Mouse (Mus musculus) heart, embryonic 11.5 days (tissue): ENCODE measurements around the gene Gfod2. TPM values are rescaled to one million over a fixed set of nuclear protein-coding genes. Genes with fewer than 3 reads are reported as not detected.
A peak's percentile ranks its signal among the peaks of the same experiment; 100 is the strongest.

Experiments used
- ATAC-seq: fragments of 200-750 bp; cut with Nextera tagmentation; replicated peaks from 2 replicates; pipeline ENCODE4 v1.8.0; 2017; ENCODE audit warnings: moderate library complexity; ENCODE audit not compliant: insufficient number of reproducible peaks, low FRiP score, low TSS enrichment
- H3K27ac ChIP-seq: fragments of 300-500 bp; sonication (generic); 2 replicates; pipeline ENCODE4 v1.5.1; 2014; ENCODE audit warnings: mild to moderate bottlenecking, low read depth, low read length
- H3K27me3 ChIP-seq: fragments of 300-500 bp; sonication (generic); 2 replicates; pipeline ENCODE4 v1.6.1; 2014; ENCODE audit warnings: mild to moderate bottlenecking, low read length, mixed read lengths; ENCODE audit not compliant: control insufficient read depth, insufficient read depth
- H3K36me3 ChIP-seq: fragments of 300-500 bp; sonication (generic); 2 replicates; pipeline ENCODE4 v1.6.1; 2014; ENCODE audit warnings: mild to moderate bottlenecking, low read length, moderate library complexity, mixed read lengths; ENCODE audit not compliant: control insufficient read depth, insufficient read depth
- H3K4me1 ChIP-seq: fragments of 300-500 bp; sonication (generic); 2 replicates; pipeline ENCODE4 v1.6.1; 2014; ENCODE audit warnings: low read length; ENCODE audit not compliant: control insufficient read depth, insufficient read depth
- H3K4me2 ChIP-seq: fragments of 300-500 bp; sonication (generic); 2 replicates; pipeline ENCODE4 v1.6.1; 2014; ENCODE audit warnings: mild to moderate bottlenecking, moderate library complexity
- H3K4me3 ChIP-seq: fragments of 300-500 bp; sonication (generic); 2 replicates; pipeline ENCODE4 v1.5.1; 2014; ENCODE audit warnings: low read depth, low read length
- H3K9ac ChIP-seq: fragments of 300-500 bp; sonication (generic); 2 replicates; pipeline ENCODE4 v1.6.1; 2014; ENCODE audit warnings: mild to moderate bottlenecking, low read depth, low read length, moderate library complexity
- H3K9me3 ChIP-seq: fragments of 300-500 bp; sonication (generic); replicated peaks from 2 replicates; pipeline ENCODE4 v1.6.1; 2016; ENCODE audit warnings: low read length; ENCODE audit not compliant: control insufficient read depth
- WGBS: fragments of 180-500 bp; shearing (Covaris S2); extraction: QIAGEN DNeasy Blood & Tissue Kit; methylation state at CpG from one replicate; pipeline ENCODE4 v1.1.7; 2014; ENCODE audit not compliant: insufficient replicate concordance; 5-methylcytosine and 5-hydroxymethylcytosine counted together
- polyA plus RNA-seq: library from polyadenylated mRNA; unstranded; fragments of >200 nt; fragmentation: Nextera tagmentation; extraction: Ambion mirVana; gene quantifications from 2 replicates; pipeline ENCODE4 v1.2.1, GENCODE M21; 2014

Gfod2 gene
- 8.0 and 10.9 TPM in 2 replicates for polyA plus RNA-seq

DNA sequence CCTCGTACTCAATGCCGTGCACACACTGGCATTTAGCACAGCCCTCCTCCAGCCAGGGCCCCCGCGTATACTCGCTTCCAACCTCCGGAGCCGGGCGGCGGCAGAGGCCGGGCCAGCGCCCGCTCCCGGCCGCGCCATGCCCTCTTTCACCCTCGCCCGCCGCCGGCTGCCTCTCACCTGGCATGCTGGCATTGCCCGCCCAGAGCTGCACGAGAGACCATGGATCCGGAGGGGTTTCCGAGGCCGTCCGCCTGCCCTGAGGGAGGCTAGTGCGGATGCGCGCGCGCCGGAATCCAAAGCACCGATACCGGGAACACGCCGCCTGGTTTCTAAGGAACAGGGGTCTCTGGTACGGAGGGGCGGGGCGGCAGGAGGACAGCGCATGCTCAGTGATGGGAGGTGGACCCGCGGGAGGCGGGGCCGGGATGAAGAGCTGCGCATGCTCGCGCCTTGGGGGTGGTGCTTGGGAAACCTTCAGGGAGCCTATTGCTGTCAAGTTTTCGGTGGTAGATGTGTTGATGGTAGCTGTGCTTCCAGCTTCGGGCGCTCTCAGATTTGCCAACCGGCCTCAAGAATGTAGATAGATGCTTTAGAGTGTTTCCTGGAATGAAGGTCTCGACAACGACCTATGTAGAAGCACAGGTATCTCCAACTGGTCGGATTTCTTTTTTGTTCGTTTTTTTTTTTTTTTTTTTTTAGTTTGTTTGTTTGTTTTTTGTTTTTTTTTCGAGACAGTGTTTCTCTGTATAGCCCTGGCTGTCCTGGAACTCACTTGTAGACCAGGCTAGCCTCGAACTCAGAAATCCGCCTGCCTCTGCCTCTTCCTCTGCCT, at the start of gene Gfod2:
TSS of gene Gfod2 (minus strand) at position 388 of the 832 bp plus-strand sequence.
- peak; percentile 98 for ATAC-seq
- peaks cover 3% of the 10 kb centered on the region; the same call in 1 of the 2 replicates for H3K4me1 ChIP-seq
- H3K4me3 ChIP-seq = peak within 1 kb of the TSS; percentile 97
- no peaks in the 10 kb centered on the region for H3K36me3 ChIP-seq
- peak within 1 kb of the TSS; percentile 82 for H3K9ac ChIP-seq
- no peaks in the 10 kb centered on the region for H3K27me3 ChIP-seq
- H3K27ac ChIP-seq = peak within 1 kb of the TSS; percentile 70; the same call in 1 of the 2 replicates
- peak within 1 kb of the TSS; percentile 91 for H3K4me2 ChIP-seq
- WGBS = 2% methylated on average over 57 of the region's 57 CpGs
- no peaks in the 10 kb centered on the region for H3K9me3 ChIP-seq

DNA sequence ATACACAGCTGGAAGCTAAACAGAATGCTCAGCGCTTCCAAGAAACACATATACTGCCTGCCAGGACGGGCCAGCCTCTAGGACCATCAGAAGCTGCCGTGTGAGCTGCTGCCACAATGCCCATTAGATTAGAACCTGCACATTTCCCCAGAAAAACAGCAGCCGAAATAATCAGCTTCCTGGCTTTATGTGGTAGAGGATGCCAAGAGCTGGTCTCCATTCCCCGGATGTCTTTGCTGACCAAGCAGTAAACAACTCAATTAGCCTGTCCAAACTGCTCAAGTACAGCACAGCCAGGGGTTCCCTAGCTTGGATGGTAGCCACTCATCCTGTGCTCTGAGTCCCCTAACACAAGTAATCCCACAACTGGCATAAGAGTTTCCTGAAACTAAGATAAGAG, 49.3 kb upstream of the Gfod2 start:
- Histone ChIP-seq H3K27ac (no peak overlapping the region), H3K9ac (no peak overlapping the region), H3K9me3 (no peaks in the 10 kb centered on the region), H3K4me1 (peaks cover 13% of the 10 kb centered on the region), H3K4me3 (no peak overlapping the region), H3K27me3 (no peaks in the 10 kb centered on the region), H3K36me3 (no peaks in the 10 kb centered on the region), H3K4me2 (no peak overlapping the region)
- no peak for ATAC-seq
- 76% methylated on average over 5 of the region's 5 CpGs for WGBS

GRCm38 (mm10) chr8:105805964-105806363, 47.5 kb upstream of the Gfod2 start:
- H3K4me3 ChIP-seq = no peak overlapping the region
- 78% methylated on average over 1 of the region's 1 CpGs for WGBS
- H3K9ac ChIP-seq = no peak overlapping the region
- ATAC-seq = no peak
- no peak overlapping the region for H3K4me2 ChIP-seq
- no peaks in the 10 kb centered on the region for H3K27me3 ChIP-seq
- no peaks in the 10 kb centered on the region for H3K36me3 ChIP-seq
- no peak overlapping the region for H3K27ac ChIP-seq
- peaks cover 13% of the 10 kb centered on the region for H3K4me1 ChIP-seq
- no peaks in the 10 kb centered on the region for H3K9me3 ChIP-seq

GRCm38 (mm10) chr8:105805346-105805745, 46.9 kb upstream of the Gfod2 start:
- 70% methylated on average over 3 of the region's 3 CpGs for WGBS

DNA sequence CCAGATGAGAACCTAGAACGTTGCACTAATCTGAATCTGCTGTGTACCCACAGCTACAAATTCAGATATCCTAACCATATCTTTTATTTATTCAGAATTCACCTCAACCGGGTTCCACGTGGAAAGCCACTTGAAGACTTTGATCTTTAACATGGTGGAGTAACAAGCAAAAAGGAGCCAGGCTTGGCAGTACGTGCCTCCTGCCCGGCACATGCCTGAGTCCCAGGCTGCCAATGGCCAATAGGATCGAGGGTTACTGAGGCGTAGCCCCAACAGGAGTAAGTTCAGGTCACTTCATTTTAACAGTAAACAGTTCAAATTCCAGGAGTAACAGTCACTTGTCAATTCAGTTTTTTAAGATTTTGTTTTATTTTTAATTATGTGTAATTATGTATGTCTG, 46.3 kb upstream of the Gfod2 start:
- WGBS = 91% methylated on average over 7 of the region's 7 CpGs
- Histone ChIP-seq H3K27me3 (no peaks in the 10 kb centered on the region), H3K4me2 (no peak overlapping the region), H3K9ac (no peak overlapping the region), H3K9me3 (no peaks in the 10 kb centered on the region), H3K4me1 (peaks cover 5% of the 10 kb centered on the region), H3K4me3 (no peak overlapping the region), H3K27ac (no peak overlapping the region), H3K36me3 (no peaks in the 10 kb centered on the region)
- no peak for ATAC-seq

More at GRCm38 (mm10) chr8:105805346-105805745, 46.9 kb upstream of the Gfod2 start:
- no peak overlapping the region for H3K4me3 ChIP-seq
- no peak for ATAC-seq
- no peaks in the 10 kb centered on the region for H3K27me3 ChIP-seq
- H3K36me3 ChIP-seq = no peaks in the 10 kb centered on the region
- 0 out of 2 replicates have a peak overlapping the region, but pooled peaks have one; percentile 41 for H3K27ac ChIP-seq
- no peak overlapping the region for H3K4me2 ChIP-seq
- no peak overlapping the region for H3K9ac ChIP-seq
- peaks cover 8% of the 10 kb centered on the region for H3K4me1 ChIP-seq
- H3K9me3 ChIP-seq = no peaks in the 10 kb centered on the region

DNA sequence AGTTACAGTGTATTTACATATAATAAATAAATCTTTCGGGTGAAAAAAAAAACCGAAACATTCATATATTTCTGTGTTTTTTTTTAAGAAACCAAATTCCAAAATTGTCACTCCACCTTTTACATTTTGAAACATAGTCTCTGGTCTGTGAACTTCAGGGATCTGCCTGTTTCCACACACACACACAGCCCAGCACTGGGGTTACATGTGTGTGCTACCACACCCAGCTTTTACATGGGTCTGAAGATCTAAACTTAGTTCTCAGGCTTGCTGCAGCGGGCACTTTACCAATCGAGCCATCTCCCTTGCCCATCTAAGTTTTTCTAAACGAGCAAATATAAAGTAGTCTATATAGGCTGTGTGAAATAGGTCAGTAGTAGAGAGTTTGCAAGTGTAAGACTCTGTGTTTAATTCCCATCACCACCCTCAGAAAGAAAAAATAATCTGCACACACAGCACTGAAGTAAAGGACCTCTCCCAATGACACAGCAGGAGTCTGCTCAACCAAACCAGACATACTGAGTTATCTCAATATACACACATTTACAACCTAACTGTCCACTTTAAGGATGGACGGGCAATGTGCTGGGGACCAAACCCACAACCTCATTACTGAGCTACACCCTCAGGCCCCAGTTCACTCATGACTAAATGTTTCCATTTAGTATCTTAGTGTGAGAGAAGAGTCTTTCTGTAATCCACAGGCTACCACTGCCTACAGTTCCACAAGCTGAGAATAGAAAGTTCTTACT, 42.9 kb upstream of the Gfod2 start:
- H3K36me3 ChIP-seq = no peaks in the 10 kb centered on the region
- peak overlapping the region; percentile 81 for H3K27ac ChIP-seq
- H3K4me2 ChIP-seq = peak overlapping the region; percentile 32
- no peaks in the 10 kb centered on the region for H3K27me3 ChIP-seq
- no peak overlapping the region for H3K9ac ChIP-seq
- 78% methylated on average over 6 of the region's 6 CpGs for WGBS
- no peaks in the 10 kb centered on the region for H3K9me3 ChIP-seq
- H3K4me3 ChIP-seq = no peak overlapping the region
- peak; percentile 81 for ATAC-seq
- peaks cover 19% of the 10 kb centered on the region for H3K4me1 ChIP-seq

DNA sequence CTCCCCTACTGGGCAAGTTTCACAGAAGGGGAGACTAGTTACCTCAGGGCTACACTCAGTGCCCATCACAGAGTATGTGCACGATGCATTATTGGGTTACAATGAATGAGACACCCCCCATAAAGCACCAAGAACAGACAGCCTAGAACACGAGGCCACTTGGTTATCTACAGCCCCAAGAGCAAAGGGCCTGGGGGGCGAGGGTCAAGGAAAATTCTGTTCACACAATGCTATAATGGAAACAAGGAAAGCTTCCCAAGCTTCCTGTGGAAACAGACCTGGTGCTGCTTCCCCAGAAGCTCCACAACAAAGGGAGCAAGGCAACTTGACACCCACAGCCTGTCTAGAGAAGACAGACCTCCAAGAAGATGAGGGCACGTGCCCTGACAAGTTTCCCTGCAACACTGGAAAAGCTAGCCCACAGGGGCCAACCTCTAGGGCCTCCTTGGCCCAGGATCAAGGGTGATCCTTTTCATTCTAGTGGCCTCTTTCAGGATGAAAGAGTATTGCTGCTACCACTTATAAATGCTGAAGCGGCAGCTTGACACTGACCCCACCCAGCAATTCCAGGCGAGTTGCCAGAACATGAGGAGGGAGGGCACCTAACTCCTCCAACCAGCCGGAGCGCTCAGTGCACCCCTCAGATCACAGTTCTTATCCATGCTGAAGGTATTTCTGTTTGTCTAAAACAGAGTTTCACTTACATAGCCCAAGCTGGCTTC, 40.8 kb upstream of the Gfod2 start:
- Histone ChIP-seq H3K27me3 (no peaks in the 10 kb centered on the region), H3K9me3 (no peaks in the 10 kb centered on the region), H3K4me2 (peak overlapping the region; percentile 48), H3K4me1 (peaks cover 19% of the 10 kb centered on the region), H3K36me3 (no peaks in the 10 kb centered on the region), H3K4me3 (no peak overlapping the region), H3K27ac (peak overlapping the region; percentile 78), H3K9ac (peak overlapping the region; percentile 63)
- 0 out of 2 replicates have a peak, but pooled peaks have one; percentile 50 for ATAC-seq
- 34% methylated on average over 8 of the region's 8 CpGs for WGBS

DNA sequence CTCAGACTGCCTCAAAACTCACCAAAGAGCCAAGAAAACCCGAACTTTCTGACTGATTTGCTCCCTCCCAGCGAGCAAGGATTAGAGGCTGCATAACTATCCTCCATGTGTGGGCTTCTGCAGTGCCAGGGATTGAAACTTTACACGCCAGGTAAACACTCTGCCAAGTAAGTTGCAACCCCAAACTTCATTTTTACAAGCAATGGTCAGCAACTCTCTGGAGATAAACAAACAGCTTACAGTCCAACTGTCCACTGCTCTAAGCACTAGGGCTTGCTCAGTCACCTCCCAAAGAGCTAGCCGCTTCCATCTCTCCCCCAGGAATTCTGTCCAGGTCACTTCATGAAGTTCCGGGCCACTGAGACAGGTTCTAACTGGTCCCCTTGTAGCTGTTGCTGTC, 39.9 kb upstream of the Gfod2 start:
- no peaks in the 10 kb centered on the region for H3K36me3 ChIP-seq
- H3K4me2 ChIP-seq = no peak overlapping the region
- no peaks in the 10 kb centered on the region for H3K27me3 ChIP-seq
- no peak overlapping the region for H3K4me3 ChIP-seq
- no peak overlapping the region for H3K9ac ChIP-seq
- H3K4me1 ChIP-seq = peaks cover 19% of the 10 kb centered on the region
- 91% methylated on average over 5 of the region's 5 CpGs for WGBS
- H3K27ac ChIP-seq = peak overlapping the region; percentile 78
- H3K9me3 ChIP-seq = no peaks in the 10 kb centered on the region
- no peak for ATAC-seq
